Mouse (Mus musculus) frontal cortex, postnatal 10 days (tissue): ENCODE measurements around the gene Ppp1r15a.
"Not testable (repeated sequence)": the region's sequence is repeated elsewhere in the genome, so short reads cannot be mapped to it uniquely, and the experiment has no call there.

Experiments
- DNase-seq, 2 experiments: peaks; one replicate each; pipeline ENCODE4 v3.0.0; 2022; ENCODE audit warnings: low spot score in 2 of 2, mixed read lengths in 1 of 2

Gene Ppp1r15a

DNA sequence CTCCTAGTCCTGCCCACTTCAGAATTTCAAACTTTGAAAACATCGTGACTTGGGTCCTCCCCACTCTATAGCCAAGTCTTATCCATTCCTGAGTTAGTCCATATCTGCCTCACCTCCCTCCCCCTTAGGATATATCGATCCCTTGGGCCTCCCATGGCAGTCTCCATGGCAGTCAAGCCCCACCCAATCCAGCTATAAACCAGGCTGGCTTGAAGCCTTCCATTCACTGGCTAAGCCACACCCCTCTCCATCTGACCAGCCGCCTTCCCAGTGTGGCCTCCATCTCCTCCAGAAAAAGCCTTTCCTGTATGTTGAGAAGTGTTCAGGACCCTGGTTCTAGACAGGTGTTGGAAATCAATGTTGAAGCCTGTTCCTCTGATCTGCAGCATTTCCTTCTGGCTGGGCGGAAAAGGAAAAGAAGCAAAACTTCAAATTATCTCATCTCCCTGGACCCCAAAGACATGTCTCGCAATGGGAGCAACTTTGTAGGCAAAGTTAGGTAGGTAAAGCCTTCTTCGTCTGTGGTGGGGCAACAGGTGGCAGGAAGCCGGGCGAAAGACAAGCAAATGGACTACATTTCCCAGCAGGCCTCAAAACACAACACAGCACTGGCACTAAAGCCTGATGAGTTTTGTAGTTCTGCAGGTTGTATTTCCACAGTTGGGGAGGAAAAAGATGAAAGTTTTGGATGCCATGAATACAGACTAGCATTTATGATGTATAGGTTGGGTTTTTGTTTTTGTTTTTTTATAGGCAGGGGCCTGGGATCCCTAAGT lies 6.5 kb downstream of the Ppp1r15a start:
- DNase-seq = no peak

- no peak for DNase-seq
Measured at GRCm38 (mm10) chr7:45518618-45519017, 7.5 kb downstream of the Ppp1r15a start.

- DNase-seq = not testable (repeated sequence)
Measured at GRCm38 (mm10) chr7:45516846-45517245, 9.2 kb downstream of the Ppp1r15a start.

GRCm38 (mm10) chr7:45515436-45515835 lies 10.6 kb downstream of the Ppp1r15a start:
- no peak for DNase-seq

DNA sequence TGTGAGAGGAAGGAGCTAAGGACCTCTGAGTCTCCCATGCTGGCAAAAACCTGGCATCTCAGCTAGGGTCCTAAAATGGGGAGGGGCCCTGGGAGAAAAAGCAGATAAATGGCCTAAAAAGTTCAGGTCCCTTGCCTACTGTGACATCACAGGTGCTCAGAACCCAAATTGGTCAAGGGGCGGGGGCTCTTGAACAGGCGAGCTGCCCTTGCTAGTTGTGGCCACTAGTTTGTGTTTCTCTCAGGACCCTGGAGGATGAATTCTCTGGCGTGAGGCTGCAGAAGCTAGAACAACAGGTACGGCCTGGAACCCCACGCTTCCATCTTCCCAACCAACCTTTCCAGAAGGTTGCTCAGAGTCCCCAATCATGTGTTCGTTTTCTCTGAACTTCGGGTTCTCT lies 11.7 kb downstream of the Ppp1r15a start:
- DNase-seq = no peak

- peak; percentile 83 to 89 for DNase-seq
Measured at GRCm38 (mm10) chr7:45509912-45510787, 15.9 kb downstream of the Ppp1r15a start, which contains the start of gene Nucb1. Nucb1 (minus strand) TSS chr7:45510406.

GRCm38 (mm10) chr7:45509181-45509882 lies 16.7 kb downstream of the Ppp1r15a start:
- no peak for DNase-seq

- DNase-seq = no peak
Measured at GRCm38 (mm10) chr7:45508561-45508960, 17.5 kb downstream of the Ppp1r15a start.

DNA sequence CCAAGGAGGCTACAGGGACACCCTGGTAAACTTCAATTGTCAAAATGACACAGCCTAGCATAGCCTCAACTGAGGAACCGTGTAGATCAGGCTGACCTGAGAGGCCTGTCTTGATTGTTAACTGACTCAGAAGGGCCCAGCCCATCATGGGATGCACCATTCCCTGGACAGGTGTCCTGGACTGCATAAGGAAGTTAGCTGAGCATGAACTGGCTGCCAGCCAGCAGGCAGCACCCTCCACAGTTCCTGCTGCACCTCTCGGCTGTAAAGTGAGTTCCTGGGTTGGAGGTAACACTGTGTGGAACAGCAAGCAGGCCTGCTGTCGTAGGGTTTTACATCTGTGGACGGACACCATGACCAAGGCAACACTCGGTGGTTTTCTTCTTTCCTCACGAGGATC lies 18.5 kb downstream of the Ppp1r15a start:
- no peak for DNase-seq

DNA sequence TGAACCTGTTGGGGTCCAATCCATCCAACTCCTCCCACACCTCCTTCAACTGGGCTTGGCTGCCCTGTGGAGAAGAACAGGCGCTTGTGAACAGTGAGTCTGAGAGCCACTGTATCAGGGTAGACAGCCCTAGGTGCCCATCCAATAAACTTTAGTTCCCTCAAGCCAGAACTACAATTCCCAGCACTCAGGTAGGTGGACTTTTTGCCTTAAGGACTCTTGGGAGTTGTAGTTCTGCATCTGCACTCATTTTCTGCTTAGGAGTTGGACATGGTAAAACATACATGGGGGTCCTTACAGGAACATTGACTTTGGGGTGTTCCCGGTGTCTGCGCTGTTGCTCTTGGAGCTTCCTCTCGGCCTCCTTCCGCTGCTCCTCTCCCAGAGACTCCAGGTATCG lies 27.6 kb downstream of the Ppp1r15a start:
- DNase-seq = no peak

- no peak for DNase-seq
Measured at GRCm38 (mm10) chr7:45494548-45494947, 31.5 kb downstream of the Ppp1r15a start.

GRCm38 (mm10) chr7:45492951-45493350 lies 33.1 kb downstream of the Ppp1r15a start:
- DNase-seq = no peak

GRCm38 (mm10) chr7:45492225-45492844 lies 33.7 kb downstream of the Ppp1r15a start:
- DNase-seq = no peak

DNA sequence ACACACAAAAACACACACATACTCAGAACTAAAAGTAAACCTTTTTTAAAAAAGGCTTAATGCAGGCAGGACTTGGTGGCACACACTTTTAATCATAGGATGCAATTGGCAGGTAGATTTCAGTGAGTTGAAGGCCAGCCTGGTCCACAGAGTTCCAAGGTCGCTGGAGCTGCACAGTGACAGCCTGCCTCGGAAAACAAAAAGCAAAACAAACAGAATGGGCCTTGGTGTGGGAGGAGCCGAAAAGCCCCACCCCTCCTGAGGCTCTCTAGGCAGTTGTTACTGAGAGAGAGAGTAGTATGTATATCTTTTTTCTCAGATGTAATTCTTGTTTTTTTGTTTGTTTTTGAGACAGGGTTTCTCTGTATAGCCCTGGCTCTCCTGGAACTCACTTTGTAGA lies 34.8 kb downstream of the Ppp1r15a start:
- DNase-seq = no peak

- no peak for DNase-seq
Measured at GRCm38 (mm10) chr7:45490822-45491221, 35.2 kb downstream of the Ppp1r15a start.

DNA sequence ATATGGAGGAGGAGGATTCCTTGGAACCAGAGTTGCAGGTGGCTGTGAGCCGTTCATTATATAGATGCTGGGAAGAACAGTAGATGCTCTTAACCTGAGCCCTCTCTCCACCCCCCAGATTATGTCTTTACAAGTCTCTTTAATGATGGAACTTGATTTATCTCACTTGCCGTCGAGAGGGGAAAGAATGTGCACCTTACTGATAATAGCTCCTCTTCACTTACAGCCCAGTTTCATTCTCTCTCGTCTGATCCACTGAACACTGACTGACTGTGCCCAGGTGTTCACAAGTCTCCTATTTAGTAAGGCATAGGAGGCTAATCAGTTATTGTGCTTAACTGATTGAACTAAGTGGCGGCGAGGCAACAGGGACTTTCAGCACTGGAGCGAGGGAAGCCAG lies 36.5 kb downstream of the Ppp1r15a start:
- DNase-seq = no peak

DNA sequence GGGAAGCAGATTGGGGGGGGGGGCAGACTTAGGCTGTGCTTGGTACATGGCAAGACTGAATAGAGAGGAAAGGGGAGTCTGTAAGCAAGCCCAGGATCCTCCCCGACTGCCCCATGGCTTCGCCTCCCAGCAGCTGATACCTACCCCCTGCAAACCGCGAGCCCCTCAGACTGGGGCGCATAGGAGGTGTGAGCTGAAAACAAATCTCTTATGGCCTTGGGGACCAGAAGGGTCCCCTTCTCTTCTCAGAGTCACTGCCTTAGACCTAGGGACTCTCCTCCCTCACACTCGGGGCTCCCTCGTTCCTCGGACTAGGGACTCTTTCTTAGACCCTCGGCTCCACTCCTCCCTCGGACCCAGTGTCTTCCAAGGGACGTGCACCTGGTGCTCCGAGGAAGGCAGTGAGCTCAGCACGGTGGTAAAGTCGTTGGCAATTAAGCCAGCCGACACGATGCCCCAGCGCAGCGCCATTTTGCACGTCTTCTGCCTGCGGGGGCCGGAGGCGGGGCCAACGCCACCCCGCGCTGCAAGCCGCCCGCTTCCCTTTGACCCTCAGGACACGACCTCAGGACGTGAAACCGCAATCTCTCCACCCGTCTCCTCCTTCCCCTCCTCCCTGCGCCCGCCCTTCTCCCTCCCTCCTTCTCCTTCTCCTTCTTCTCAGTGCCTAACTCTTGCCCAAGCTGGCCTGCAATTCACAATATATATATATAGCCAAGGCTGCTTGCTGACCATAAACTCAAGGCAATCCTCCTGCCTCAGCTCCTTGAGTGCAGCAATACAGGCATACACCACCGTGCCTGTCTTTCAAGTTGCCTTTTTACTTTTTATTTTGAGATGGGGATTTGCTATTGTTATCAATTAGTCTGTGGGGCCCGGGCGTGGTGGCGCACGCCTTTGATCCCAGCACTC lies 37.5 kb downstream of the Ppp1r15a start, which contains the start of gene Dhdh:
Dhdh (minus strand) TSS at position 513 of the 912 bp plus-strand sequence.
- no peak for DNase-seq

GRCm38 (mm10) chr7:45487861-45488292 lies 38.2 kb downstream of the Ppp1r15a start:
- DNase-seq = no peak

DNA sequence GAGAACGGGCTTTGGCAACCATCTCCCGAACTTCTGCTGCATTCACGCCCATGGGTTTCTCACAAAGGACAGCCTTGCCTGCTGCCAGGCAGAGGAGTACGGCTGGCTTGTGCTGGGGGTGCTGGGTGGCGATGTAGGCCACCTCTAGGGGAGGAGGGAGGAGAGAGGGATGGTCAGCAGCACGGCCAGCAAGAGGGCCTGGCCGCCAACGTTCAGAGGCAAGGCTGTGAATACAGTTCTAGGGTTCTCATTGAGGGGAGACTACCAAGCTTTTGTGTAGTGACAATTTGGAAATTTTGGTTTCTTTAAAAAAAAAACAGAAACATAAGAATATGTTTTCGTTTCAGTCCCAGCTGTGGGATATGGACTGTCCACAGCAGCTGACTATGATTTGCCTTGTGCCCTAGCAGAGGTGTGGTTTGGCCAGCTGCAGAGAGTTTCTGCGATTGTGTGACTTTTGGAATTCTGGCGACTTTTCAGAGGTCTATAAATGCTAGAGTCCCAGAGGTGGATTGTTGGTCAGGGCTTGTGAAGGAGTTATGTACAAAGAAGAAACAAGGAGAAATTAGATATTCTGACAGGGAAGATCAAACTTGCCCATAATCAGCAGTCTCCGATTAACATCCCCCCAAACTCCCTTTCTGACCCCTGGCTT lies 39.2 kb downstream of the Ppp1r15a start, which contains the start of gene Gm45808:
Gm45808 (minus strand) TSS at position 51 of the 655 bp plus-strand sequence.
- DNase-seq = no peak

DNA sequence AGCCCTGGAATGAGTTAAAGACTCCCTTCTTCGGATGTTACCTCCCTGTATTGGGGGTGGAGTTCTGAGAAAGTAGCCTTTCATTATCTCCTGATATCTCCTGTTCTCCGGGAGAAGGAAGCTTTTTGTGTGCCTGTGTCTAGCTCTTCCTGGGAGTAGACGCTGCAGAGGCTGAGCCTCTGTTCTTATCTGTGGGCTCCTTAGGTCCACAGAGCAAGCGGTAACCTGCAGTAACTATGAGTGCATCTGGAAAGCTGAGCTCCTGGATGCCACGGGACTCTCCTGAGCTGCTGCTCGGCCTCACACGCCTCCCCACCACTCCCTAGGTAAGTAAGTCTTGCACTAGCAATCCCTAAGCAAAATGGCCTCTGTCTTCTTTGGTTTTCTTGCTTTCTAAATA lies 39.9 kb downstream of the Ppp1r15a start:
- DNase-seq = no peak
